Mouse (Mus musculus) erythroid progenitor cell, adult 5-6 weeks (primary cell): ENCODE data around the gene Smarca2. TPM values are rescaled to one million over a fixed set of nuclear protein-coding genes. Genes with fewer than 3 reads are reported as not detected.

Experiments used
- ATAC-seq: replicated peaks from 2 replicates; pipeline ENCODE4 v1.8.0; 2016; ENCODE audit warnings: moderate number of reproducible peaks, mild to moderate bottlenecking, moderate TSS enrichment, inconsistent platforms; ENCODE audit not compliant: poor library complexity, low FRiP score, severe bottlenecking
- total RNA-seq, 2 experiments: library from RNA; stranded (forward) in 1 of 2; stranded (reverse) in 1 of 2; fragments of 150-400 nt in 1 of 2; fragments of 186-747, 209-891 nt in 1 of 2; gene quantifications; 2 replicates each; pipeline versions ENCODE4 v1.2.3 to v1.2.4; 2015 to 2017; ENCODE audit warnings: low replicate concordance in 2 of 2

Gene Smarca2
- total RNA-seq, 2 experiments from 2014 or later = 12.0 to 41.5 TPM

- no peak for ATAC-seq
Observed at GRCm38 (mm10) chr19:26682130-26682529, 77.3 kb downstream of the Smarca2 start.

- ATAC-seq = no peak
Observed at GRCm38 (mm10) chr19:26682731-26683130, 77.9 kb downstream of the Smarca2 start.

- ATAC-seq = no peak
Observed at GRCm38 (mm10) chr19:26683731-26684130, 78.9 kb downstream of the Smarca2 start.

GRCm38 (mm10) chr19:26690516-26690915 is 85.7 kb downstream of the Smarca2 start:
- no peak for ATAC-seq

- no peak for ATAC-seq
Observed at GRCm38 (mm10) chr19:26697107-26697506, 92.3 kb downstream of the Smarca2 start.

- ATAC-seq = no peak
Observed at GRCm38 (mm10) chr19:26704545-26705209, 99.8 kb downstream of the Smarca2 start.

GRCm38 (mm10) chr19:26706910-26707309 is 102.1 kb downstream of the Smarca2 start:
- ATAC-seq = no peak

- no peak for ATAC-seq
Observed at GRCm38 (mm10) chr19:26709095-26709494, 104.2 kb downstream of the Smarca2 start.

GRCm38 (mm10) chr19:26711268-26711667 is 106.4 kb downstream of the Smarca2 start:
- no peak for ATAC-seq

GRCm38 (mm10) chr19:26716217-26716616 is 111.4 kb downstream of the Smarca2 start:
- ATAC-seq = no peak

GRCm38 (mm10) chr19:26718221-26718620 is 113.4 kb downstream of the Smarca2 start:
- ATAC-seq = no peak

GRCm38 (mm10) chr19:26719161-26719560 is 114.3 kb downstream of the Smarca2 start:
- ATAC-seq = no peak

GRCm38 (mm10) chr19:26721741-26722140 is 116.9 kb downstream of the Smarca2 start:
- ATAC-seq = no peak

- no peak for ATAC-seq
Observed at GRCm38 (mm10) chr19:26723899-26724298, 119.0 kb downstream of the Smarca2 start.

- ATAC-seq = no peak
Observed at GRCm38 (mm10) chr19:26724626-26725025, 119.8 kb downstream of the Smarca2 start.

- no peak for ATAC-seq
Observed at GRCm38 (mm10) chr19:26727796-26728195, 122.9 kb downstream of the Smarca2 start.

- no peak for ATAC-seq
Observed at GRCm38 (mm10) chr19:26730486-26730885, 125.6 kb downstream of the Smarca2 start.

GRCm38 (mm10) chr19:26731121-26731520 is 126.3 kb downstream of the Smarca2 start:
- no peak for ATAC-seq

GRCm38 (mm10) chr19:26731809-26732208 is 127.0 kb downstream of the Smarca2 start:
- no peak for ATAC-seq

GRCm38 (mm10) chr19:26733055-26733454 is 128.2 kb downstream of the Smarca2 start:
- no peak for ATAC-seq

GRCm38 (mm10) chr19:26733546-26734100 is 128.8 kb downstream of the Smarca2 start:
- no peak for ATAC-seq

- no peak for ATAC-seq
Observed at GRCm38 (mm10) chr19:26734704-26735109, 129.9 kb downstream of the Smarca2 start.
